Mouse (Mus musculus): ENCODE data around the gene Smarcd3.

The Smarcd3 gene

GRCm38 (mm10) chr5:24623986-24624821 is at the start of gene Smarcd3:
Gene Smarcd3, minus strand, starts transcription at chr5:24624411.
- DNase-seq: peak in 1 of 2 experiments; percentile 30

DNA sequence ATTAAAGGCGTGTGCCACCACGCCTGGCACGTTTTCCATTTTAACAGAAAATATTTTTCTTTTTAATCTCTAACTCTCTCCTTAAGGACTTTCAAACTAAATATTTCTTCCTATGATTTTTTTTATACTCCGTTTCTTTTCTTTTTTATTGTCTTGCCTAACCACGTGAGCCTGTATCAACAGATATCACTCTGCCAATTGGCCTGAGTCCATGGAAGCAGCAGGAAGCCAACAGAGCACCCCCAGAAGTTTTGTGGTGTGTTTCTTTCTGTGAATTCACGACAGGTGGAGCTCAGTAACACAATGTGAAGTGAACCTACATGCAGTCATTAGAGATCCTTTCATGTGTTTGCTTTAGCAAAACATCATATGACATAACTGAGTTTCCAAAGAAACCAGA is 37.2 kb upstream of the Smarcd3 start:
- DNase-seq: no peak

DNA sequence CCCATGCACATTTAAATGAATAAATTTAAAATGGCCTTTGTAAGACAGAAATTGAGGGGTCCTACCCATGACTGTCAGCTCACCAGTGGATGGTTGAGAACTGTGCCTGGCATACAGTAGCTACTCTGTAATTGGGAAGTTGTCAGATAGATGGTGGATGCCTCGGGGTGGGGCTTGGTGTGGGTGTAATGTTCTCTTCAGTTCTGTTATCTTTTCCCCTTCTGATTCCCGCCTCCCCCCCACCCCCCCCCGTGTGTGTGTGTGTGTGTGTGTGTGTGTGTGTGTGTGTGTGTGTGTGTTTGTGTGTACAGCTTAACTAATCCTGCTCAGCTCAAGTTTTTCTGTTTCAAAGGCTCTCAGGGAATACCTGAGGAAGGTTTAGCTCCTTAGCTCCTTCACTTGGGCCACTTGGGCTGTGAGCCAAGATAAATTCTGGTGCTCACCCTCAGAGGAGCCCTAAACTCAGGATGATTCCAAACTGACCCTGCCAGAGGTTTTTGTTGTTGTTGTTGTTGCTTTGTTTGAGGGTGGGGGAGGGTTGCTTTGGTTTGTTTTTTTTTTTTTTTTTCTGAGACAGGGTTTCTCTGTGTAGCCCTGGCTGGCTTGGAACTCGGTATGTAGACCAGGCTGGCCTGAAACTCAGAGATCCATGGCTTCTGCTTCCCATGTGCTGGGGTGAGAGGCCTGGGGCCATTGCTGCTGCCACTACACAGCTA is 35.7 kb upstream of the Smarcd3 start:
- no peak for DNase-seq

DNA sequence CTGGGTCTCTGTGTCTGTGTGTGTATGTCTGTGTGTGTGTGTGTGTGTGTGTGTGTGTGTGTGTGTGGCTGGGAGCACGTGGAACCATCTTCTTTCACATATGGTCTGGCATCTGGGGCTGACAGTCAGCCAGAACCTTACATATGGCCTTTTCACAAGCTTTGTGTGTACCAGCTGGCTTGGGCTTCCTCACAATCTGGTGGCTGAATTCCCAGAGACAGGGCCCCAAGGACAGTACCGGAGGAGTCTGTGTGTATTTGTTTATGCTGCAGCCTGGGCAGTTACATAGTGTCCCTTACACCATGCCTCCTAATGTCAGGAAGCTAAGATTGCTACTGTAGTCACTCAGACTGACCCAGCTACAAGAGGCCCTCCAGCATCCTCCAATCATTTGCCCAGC is 32.9 kb upstream of the Smarcd3 start:
- DNase-seq: peak in 1 of 2 experiments; percentile 47

- DNase-seq: no peak
Observed at GRCm38 (mm10) chr5:24654491-24654890, 30.3 kb upstream of the Smarcd3 start.

DNA sequence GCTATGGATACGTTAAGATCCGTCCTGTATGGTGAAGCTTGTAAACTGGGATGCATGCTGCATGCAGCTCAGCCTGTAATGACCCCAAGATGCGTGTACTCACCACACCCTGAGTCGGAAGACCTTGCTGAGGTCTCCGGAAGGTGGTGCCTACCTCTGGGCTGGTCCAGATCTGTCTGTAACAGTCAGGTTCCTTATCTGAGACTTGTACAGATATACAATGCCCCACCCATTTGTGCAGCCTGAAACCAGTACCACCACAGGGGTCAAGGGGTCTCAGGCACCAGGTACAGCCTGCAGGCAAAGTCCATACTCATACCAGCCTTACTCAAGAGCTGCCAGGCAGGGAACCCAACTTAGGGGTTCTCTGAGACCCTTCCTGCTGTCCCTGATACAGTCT is 28.6 kb upstream of the Smarcd3 start:
- no peak for DNase-seq

DNA sequence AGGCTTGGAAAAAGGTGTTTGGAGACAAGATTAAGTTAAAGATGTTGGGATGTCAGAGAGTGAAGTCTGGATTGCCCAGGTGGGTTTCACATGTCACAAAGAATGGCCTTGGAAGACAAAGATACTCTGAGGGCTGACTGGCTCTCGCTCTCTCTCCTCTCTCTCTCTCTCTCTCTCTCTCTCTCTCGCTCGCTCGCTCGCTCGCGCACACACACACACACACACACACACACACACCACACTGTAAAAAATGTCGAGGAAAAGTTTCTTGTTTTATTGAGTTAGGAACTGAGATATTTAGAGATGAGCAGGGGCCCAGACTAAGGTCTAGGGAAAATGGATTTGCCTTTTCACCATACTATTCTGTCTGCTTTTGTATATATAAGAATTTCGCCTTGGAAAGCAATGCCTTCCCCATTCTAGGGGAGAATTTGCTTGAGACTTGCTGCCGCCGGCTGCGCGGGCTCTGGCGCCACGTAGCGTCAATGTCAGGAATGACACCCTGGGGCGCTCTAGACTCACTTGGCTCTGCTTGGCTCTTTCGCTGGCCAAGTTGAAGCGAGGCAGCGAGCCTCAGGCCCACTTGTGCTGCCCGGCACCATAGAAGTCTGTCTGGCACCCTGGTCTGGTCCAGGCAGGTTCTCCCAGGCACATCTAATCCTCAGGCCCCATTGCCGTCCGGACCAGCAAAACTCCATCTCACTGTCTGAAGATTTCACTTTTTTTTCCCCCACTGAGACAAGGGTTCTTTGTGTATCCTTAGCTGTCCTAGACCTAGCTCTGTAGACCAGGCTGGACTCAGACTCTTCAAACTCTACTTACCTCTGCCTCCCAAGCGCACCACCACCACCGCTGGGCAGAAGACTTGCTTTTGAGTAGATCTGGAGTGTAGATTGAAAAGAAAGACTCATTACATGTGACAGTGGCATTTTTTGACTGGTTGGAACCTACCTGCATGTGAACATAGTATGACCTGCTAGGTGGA is 27.8 kb upstream of the Smarcd3 start:
- DNase-seq: peak; percentile 88 to 89

DNA sequence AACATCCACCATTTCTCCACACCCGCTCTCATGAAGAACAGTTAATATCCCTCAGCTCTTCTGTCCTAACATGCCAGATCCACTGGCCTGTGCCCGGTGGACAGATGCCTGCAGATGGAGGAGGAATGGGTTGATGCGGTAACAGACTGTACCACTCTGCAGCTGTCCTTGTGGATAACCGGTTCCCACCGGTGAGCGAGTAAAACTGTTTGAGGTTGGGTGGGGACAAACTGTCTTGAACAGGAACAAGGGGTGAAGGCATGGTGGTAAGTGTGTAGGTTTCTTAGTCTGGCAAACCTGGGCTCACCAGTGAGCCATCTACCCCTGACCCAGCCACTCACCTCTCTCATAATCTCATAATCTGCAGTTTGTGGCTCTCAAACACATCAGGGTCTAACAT is 27.1 kb upstream of the Smarcd3 start:
- DNase-seq: no peak

GRCm38 (mm10) chr5:24649701-24650100 is 25.5 kb upstream of the Smarcd3 start:
- no peak for DNase-seq

GRCm38 (mm10) chr5:24649231-24649630 is 25.0 kb upstream of the Smarcd3 start:
- no peak for DNase-seq

- DNase-seq: no peak
Observed at GRCm38 (mm10) chr5:24645454-24645853, 21.2 kb upstream of the Smarcd3 start.

GRCm38 (mm10) chr5:24639081-24639480 is 14.9 kb upstream of the Smarcd3 start:
- DNase-seq: no peak

GRCm38 (mm10) chr5:24638131-24638530 is 13.9 kb upstream of the Smarcd3 start:
- DNase-seq: no peak

DNA sequence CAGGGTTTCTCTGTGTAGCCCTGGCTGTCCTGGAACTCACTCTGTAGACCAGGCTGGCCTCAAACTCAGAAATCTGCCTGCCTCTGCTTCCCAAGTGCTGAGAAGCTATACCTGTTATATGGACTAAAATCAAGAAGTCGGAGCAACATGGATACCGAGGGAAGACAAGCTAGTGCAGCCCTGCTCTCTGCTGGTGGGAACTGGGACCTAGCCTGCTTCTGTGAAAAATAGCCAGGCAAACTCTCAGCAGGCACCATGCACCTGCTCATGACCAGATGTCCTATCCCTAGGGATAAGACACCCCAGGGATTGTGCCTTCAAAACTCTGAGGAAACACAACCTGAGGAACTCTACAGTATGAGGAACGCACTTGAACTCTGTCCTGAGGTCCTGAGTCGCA is 12.8 kb upstream of the Smarcd3 start:
- no peak for DNase-seq

DNA sequence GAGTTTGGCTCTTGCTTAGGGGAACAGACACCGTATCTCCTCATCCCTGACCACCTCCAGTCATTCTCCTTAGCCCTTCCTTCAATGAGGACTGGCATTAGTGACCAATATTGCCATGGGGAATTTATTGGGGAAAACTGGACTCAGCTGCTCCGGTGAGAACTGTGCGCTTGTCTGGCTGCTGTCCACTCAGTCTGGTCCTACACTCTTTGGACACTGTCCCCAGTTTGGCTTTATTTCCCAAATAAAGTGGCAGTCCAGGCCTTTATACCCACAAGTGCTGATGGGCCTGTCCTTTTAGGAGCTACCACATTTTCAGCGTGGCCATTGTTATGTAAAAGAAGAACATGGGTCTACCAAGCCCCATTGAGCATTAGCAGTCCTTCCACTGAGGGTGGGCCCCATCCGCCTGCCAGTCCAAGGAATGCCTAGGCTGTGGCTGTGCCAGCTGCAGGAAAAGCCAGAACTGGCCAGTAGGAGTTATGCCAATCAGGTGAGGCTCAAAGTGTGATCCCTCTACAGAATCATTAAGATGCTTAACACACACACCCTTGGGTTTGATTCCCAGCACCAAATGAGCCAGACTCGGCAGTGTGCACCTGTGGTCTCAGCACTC is 11.4 kb upstream of the Smarcd3 start:
- DNase-seq: peak in 1 of 2 experiments; percentile 18

DNA sequence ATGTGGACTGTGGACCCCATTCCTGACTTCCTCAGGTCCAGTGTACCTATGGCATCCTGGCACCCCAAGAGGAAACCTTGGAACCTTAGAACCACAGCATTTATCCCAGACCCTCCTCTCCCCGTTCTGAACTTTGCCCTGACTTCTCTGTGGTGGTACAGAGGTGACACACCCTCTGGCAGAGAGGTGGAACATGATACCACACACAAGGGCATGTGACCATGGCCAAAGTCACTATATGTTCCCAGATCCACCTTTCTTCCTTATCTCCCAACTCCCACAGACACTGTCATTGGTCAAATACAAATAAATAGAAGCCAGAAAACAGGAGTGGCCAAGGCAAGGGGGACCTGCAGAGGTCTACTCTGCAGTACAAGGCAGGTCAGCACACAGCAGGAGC is 10.9 kb upstream of the Smarcd3 start:
- DNase-seq: no peak

DNA sequence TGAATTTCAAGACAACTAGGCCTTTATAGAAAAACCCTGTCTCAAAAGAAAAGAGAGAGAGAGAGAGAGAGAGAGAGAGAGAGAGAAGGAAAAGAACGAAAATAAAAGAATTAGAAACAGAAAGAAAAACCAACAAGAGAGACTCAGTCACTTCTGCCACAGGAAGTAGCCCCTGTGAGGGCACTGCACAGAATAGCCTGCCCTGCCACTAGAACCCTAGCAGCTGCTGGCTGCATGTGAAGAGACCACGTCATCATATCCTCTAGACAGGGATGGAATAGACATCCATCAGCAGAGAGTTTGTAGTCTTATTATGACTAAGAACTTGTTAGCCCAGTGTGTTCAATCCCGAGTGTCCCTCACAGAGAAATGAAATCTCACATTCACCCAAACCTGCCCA is 5.5 kb upstream of the Smarcd3 start:
- no peak for DNase-seq

GRCm38 (mm10) chr5:24624822-24625120 is 560 bp upstream of the Smarcd3 start:
- no peak for DNase-seq

GRCm38 (mm10) chr5:24623041-24623985 is 898 bp downstream of the Smarcd3 start:
- no peak for DNase-seq

DNA sequence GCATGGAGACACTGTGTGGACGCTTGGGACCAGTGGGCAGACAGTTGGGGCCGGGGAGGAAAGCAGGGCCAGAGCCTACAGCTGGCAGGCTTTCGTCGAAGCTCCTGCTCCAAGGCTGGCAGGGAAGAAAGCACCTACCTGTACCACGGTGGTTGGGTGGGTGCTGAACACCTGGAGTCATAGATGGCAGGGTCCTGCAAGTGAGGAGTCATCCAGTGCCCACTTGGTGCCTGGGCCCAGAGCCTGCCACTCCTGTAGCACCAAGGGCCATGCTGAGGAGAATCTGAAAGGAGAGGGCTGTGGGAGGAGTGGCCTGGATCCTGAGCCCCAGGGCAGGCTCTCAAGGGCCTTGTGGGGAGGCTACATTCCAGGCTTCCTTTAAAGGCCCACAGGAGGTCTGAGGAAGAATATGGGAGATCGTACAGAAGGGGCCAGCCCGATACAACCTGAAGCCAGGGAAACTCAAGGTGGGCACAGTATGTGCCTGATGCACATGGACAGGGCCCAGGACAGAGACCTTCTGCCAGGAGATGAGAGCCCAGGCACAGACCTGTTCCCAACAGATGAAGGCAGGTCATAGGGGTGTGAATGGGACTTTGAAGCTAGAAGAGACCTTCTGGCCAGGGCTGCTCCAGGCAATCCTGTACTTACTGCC is 1.7 kb downstream of the Smarcd3 start:
- DNase-seq: no peak

- no peak for DNase-seq
Observed at GRCm38 (mm10) chr5:24620626-24621025, 3.6 kb downstream of the Smarcd3 start.
